Mouse (Mus musculus): Measurements from ENCODE around the gene Uqcr11.

- TF ChIP-seq GATA1 (IDR thresholded peaks at IDR 0.05; ENCODE audit: low read length): no peak
- no peak for TF ChIP-seq TAL1 (IDR thresholded peaks at IDR 0.05; ENCODE audit: low read length)
Measured at GRCm38 (mm10) chr10:80441598-80441997, 35.0 kb upstream of the Uqcr11 start.

Data from erythroblast, embryonic 14.5 days (primary cell).